Mouse (Mus musculus) layer of hippocampus, postnatal 14 days (tissue): Measurements from ENCODE around the gene Adat3. TPM values are rescaled to one million over a fixed set of nuclear protein-coding genes. Genes with fewer than 3 reads are reported as not detected.

Experiments used
- DNase-seq, 2 experiments: peaks; one replicate each; pipeline ENCODE4 v3.0.0; 2021 to 2022; ENCODE audit warnings: low spot score in 2 of 2, mixed read lengths in 1 of 2
- total RNA-seq, 2 experiments: library from RNA; stranded (reverse); gene quantifications; 2 replicates each; pipeline ENCODE4 v1.2.3; 2021

The Adat3 gene
- total RNA-seq, 2 experiments from 2014 or later: 2.3 to 2.8 TPM

- no peak for DNase-seq
Observed at GRCm38 (mm10) chr10:80606737-80607350, 4.2 kb downstream of the Adat3 start.

- no peak for DNase-seq
Observed at GRCm38 (mm10) chr10:80608435-80608834, 5.8 kb downstream of the Adat3 start.

DNA sequence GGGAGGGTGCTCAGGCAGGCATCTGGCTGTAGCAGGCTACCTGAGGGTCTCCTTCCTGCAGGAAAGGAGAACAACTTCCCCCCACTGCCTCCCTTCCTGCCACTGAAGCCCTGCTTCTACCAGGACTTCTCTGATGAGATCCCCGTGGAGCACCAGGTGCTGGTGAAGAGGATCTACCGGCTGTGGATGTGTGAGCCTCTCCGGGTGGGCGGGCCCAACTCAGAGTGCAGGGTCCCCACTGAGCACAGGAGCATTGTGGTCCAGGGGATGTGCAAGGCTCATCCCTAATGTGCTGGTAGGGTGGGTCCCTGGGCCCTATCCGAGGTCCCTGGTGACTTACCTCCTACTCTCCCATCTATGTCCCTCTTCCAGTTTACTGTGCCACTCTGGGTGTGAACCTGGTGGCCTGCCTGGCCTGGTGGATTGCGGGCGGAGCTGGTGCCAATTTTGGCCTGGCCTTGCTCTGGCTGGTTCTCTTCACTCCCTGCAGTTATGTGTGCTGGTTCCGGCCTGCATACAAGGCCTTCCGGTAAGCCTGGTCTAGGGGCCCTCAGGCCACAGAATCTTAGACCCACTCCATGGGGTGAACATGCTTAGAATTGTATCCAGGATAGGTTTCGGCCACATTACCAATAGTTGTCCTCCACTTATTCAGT lies 6.7 kb downstream of the Adat3 start:
- DNase-seq: no peak

GRCm38 (mm10) chr10:80610116-80610785 lies 7.6 kb downstream of the Adat3 start:
- no peak for DNase-seq

DNA sequence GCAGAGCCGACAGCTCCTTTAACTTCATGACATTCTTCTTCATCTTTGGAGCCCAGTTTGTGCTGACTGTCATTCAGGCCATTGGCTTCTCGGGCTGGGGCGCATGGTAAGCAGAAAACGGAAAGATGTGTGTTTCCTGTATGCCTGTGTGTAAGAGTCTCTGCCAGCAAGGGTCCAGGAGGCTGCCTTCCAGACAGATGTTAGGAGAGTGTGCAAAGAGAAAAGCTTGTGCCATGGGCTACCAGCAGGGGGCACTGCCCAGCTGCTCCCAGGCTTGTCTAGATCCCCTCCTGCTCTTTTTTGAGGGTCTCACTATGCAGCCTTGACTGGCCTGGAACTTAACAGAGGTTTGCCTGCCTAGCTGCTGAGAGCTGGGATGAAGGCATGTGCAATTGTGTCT lies 8.3 kb downstream of the Adat3 start:
- DNase-seq: no peak

- DNase-seq: no peak
Observed at GRCm38 (mm10) chr10:80611905-80612304, 9.2 kb downstream of the Adat3 start.

DNA sequence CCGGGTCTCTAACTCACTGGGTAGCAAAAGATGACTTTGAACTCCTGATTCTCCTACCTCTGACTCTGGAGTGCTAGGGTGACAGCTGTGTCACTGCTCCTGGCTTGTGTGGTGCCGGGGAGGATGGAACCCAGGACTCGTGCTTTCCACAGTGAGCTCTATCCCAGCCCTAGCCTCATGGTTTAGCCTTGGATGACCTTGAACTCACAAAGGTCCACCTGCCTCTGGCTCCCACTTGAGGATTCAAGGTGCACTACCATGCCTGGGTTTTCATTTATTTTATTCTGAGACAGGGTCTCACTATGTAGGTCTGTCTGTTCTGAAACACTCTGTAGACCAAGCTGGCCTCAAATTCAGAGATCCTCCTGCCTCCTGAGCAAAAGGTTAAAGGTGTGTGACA lies 11.1 kb downstream of the Adat3 start:
- no peak for DNase-seq

- DNase-seq: no peak
Observed at GRCm38 (mm10) chr10:80614351-80614750, 11.7 kb downstream of the Adat3 start.

DNA sequence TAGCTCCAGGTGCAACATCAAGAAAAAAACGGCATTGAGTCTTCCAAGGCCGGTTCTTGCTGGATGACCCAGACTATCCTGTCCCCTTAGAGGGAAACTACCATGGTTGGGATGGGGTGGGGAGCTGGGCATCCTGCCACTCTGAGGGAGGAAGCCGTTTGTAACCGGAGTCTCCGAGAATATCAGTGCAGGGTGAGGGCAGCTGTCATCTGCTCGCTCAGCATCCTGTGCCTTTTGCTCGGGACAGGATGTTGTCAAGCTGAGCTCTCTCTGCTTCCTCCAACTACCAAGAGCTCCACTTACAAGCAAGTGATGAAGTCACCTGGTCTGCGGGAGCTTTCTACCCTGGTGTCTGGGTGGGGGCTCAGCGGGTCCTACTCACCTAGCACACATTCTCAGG lies 15.5 kb downstream of the Adat3 start:
- DNase-seq: no peak

DNA sequence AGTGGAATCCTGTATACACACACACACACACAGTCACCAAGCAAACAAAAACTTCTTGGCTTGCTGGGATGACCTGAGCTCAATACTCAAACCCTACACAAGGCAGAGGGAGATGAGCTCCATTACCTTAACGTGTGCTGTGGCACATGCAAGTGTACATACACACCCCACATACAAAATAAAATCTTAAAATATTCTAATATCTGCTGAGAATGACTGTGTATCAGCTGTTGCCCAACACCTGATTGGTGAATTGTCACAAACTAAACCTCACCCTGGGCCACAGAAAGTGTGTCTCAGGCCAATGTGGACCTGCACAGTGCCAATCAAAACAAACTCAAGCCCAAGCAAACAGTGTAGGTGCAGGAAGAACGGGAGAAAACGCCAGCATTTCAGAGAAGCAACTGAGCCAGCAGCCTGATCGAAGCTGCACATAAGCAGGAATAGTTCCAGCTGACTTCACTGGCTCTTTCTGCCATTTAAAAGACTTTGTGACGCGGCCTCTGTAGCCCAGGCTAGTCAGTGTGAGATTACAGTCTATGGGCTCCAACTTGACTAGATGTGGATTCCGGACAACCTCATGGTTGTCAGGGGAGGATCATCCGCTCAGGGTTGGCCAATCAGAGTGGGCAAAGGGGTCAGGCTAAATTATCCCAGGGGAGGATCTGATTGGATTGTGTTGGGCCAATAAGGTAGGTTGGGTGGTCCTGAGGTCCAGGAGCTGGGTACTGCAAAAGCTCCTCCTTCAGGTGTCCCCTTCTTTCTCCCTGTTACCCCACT lies 17.0 kb downstream of the Adat3 start:
- no peak for DNase-seq

GRCm38 (mm10) chr10:80620365-80620764 lies 17.7 kb downstream of the Adat3 start:
- no peak for DNase-seq

DNA sequence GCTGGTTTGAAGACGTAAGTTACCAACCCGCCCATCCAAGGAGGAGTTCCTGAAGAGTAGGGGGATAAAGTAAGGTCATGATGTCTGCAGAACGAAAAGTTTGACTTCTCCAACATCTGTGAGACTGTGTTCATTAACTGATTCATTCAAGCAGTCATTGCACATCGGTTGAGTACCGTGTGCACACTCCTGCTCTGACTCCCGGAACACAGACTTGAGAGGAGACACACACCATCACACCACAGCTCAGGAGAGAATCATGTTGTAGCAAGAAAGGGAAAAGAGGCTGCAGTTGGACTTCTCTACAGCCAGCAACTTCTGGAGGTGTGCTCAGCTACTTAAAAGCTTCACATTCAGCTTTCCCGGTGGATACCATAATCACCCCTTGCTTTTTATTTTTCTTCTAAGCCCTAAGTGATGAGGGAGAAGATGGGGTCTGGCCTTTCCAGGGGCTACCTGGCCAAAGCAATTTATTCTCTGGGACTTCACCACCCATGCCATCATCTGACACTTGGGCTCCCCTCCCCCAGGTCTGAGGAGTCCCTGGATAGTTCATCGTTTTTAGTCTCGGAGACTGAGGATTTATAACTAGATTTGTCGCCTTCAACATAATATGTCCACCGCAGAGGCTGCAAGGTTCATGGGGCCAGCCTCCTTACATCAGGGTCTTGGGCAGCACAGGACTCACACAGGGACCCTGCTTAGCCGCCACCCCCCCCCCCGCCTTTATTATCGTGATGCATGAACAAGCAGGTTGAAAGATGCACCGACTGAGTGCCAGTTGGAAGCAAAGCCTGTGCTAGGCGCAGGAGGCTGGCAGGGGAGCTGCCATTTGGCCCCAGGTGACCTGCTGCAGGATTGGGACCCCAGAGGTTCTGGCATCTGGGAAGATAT lies 18.4 kb downstream of the Adat3 start:
- DNase-seq: peak in 1 of 2 experiments; percentile 49

GRCm38 (mm10) chr10:80621690-80621939 lies 18.9 kb downstream of the Adat3 start:
- no peak for DNase-seq

DNA sequence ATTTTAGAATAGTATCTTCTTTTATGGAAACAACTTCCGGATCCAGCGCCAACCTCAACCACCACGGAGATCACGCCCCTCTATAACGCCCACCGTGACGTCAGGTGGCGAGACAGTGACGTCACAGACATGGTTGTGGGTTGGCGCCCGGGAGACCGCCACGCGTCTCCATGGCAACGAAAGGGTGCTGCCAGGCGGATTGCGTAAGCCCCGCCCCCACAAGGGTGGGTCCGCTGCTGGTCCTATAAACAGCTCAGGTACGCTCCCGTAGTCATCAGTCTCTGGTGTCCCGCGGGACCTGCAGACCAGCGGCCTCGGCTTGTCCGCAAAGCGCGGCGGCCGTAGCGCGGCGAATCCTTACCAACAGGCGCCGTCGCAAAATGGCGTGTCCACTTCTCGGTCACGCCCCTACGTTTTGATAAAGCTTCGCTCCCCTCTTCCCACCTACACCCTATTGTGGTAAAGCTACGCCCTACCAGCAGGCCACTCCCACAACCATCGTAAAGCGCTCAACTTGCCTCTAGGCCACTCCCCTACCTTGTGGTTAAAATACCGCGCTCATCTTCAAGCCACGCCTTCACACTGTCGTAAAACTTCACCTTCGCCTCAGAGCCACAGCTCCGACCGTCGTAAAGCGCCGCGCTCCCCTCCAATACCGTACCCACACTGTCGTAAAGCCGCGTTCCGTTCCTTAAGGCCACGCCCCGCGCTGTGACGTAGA lies 19.4 kb downstream of the Adat3 start:
- peak; percentile 99 to 100 for DNase-seq

DNA sequence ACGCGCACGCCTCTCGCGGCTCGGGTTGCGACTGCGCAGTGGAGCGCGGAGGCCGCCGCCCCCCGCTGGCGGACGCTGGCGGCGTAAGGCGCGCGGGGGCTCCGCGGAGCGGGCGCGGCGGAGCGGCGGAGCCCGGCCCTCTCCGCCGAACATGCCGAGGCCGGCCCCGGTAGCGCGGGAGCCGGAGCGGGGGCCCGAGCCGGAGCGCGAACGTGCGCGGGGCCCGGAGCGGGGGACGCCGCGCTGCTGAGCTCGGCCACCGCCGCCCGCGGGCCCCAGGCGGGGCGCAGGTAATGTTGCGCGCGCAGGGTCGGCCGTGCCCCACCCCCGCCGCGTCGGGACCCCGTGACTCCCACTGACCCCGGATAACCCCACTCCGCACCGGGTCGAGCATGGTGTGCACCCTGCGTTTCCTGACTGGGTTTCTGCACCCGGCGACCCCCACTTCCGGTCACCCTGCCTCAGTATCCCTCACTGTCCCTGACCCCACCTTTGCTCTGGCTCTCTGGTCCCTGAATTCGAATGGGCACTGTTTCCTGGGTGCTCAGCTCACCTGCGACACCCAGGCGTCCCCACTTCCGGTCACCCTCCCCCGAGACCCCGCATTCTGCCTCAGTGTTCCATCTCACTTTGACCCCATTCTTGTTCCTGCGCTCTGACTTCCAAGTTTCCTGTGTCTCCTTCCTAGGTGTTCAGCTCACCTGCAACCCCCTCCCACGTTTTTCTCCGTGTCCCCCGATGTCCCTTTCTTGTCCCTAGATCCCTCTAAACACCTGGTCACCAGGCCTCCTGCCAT lies 20.2 kb downstream of the Adat3 start, which contains the start of gene Csnk1g2:
TSS of gene Csnk1g2 (plus strand) at position 178 of the 796 bp plus-strand sequence.
- DNase-seq: peak; percentile 50 to 64

- DNase-seq: peak; percentile 47 to 54
Observed at GRCm38 (mm10) chr10:80623457-80624191, 20.9 kb downstream of the Adat3 start.

- no peak for DNase-seq
Observed at GRCm38 (mm10) chr10:80625764-80626163, 23.1 kb downstream of the Adat3 start.

- DNase-seq: no peak
Observed at GRCm38 (mm10) chr10:80627685-80628084, 25.0 kb downstream of the Adat3 start.

- no peak for DNase-seq
Observed at GRCm38 (mm10) chr10:80628925-80629324, 26.2 kb downstream of the Adat3 start.
